Mouse (Mus musculus) brain, adult 2 months (tissue): ENCODE measurements at regions not wholly inside any gene's neighbourhood (a gene's known extent, or its start where the extent isn't known, plus 50 kb on each side); places are given as distances from the start of the nearest gene placed in this dataset.

Experiments used
- DNase-seq: peaks from one replicate; pipeline ENCODE4 v3.0.0; 2011; ENCODE audit warnings: low read depth, low spot score

DNA sequence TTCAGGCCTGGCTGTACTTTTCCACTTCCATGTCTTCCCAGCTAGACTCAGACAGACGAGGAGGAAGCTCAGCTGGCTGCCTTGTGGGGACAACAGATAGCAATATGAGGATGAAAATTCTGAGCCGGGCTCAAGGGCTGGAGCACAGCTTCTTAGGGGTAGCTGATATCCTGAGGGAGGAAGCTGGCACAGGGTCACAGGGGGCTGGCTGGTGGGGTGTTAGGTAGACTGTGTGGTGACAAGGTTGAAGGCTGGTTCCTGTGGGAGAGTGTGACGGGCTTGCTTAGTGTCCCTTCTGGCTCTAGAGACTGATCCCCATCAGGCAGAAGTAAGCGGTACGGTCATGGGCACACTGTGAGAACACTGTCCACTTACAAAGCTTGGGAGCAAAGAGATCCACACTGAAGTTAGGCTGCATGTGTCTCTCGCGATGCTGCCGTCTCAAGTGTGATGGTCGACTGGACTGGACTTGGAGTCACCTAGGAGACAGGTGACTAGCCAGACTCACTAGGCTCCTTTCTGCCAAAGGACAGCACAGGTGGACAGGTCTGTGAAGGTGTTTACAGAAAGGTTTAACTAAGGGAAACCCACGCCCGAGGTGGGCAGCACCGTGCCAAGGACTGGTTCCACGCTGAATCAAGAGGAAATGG lies 111.1 kb upstream of the S1pr3 start:
- DNase-seq: no peak

- DNase-seq: no peak
Measured at GRCm38 (mm10) chr13:51299047-51299760, 109.2 kb upstream of the S1pr3 start.

DNA sequence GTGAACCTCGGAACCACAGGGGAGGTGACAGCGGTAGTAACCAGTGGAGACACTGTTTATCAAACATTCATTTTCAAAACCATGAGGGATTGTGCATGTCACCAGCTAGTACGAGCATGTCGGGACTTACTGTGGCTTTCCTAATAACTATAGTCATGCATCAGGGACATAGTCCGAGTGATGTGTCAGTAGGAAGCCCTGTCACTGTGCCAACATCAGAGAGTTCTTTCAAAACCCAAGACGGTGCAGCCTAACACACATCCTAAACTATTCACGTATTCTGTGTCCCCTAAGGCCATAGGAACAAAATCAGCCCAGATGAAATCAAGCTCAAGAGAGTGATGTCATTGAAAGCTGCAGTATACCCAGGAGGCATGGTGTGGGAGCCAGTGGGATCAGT lies 107.0 kb upstream of the S1pr3 start:
- DNase-seq: no peak

- no peak for DNase-seq
Measured at GRCm38 (mm10) chr13:51303112-51303511, 105.3 kb upstream of the S1pr3 start.

- no peak for DNase-seq
Measured at GRCm38 (mm10) chr13:51304631-51305030, 103.8 kb upstream of the S1pr3 start.

- no peak for DNase-seq
Measured at GRCm38 (mm10) chr13:51309446-51309845, 99.0 kb upstream of the S1pr3 start.

GRCm38 (mm10) chr13:51310041-51310440 lies 98.4 kb upstream of the S1pr3 start:
- DNase-seq: no peak

DNA sequence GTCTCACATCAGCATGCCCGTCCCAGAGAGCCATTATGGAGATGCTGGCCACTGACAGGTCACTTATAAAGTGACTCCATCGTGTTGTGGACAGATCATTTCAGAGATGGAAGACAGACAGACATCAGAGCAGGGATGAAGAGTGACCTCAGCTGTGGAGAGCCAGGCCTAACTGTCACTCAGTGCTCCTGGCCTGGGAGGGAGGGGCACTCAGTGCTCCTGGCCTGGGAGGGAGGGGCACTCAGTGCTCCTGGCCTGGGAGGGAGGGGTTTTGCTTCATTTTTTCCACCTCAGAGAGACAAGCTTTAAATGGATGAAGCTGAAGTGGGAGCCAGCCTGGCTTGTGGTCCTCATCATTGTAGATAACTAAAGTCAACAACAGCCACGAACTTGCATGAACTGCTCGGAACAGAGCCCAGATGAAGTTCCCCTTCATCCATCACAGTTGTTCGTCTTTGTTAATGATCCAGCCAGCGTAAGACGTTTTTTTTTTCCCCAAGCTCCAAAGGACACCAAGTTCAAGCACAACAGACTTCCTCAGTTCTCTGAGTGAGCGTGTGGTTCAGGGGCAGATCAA lies 96.7 kb upstream of the S1pr3 start:
- no peak for DNase-seq

- DNase-seq: no peak
Measured at GRCm38 (mm10) chr13:51313129-51313850, 95.1 kb upstream of the S1pr3 start.

- DNase-seq: peak; percentile 32
Measured at GRCm38 (mm10) chr13:51314541-51314977, 93.9 kb upstream of the S1pr3 start.

DNA sequence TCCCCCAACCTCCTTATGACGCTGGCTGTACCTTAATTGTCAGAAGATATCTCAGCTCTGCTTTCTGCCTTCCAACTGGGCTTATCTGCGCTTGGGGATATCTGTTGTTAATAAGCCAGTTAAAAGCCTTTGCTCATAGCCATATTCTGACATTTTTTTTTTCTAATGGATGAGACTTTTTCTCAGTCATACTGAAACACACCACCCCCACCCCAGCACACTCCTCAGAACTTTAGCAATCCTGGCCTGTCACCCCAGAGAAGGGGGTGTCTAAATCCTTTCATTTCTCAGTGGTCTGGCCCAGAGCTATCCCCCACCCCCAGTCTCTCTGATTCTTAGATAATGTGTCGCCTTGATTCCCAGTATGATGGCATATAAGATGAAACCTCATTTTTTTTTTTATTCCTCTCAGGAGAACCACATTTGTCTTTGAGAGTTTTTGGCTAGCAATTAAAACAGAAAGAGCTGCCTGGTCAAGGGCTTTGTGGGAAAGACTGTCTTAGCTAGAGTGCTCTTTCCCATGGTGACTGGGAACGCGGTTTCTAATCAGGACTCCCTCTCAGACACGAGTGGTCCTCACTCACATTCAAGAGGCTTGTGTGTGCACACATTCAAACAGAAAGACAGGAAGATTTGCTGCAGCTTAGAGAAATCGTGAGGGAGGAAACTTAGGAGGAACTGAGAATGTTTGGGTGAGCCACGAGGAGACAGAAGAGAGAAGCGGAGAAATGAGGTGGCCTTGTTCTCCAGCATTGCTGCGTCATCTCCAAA lies 93.2 kb upstream of the S1pr3 start:
- no peak for DNase-seq

DNA sequence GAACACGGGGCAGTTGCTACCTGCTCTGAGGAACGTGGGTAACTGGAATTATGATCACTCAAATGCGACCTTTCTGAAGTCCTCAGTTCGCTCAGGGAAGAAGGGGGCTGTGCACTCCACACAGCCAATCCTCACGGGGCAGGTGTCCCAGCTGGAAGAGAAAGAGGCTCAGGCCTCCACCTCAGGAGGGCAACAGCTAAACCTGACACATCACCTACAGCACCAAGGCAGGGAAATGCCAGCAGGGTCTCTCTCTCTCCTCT lies 92.7 kb upstream of the S1pr3 start:
- DNase-seq: no peak

GRCm38 (mm10) chr13:51323058-51323715 lies 85.3 kb upstream of the S1pr3 start:
- no peak for DNase-seq

DNA sequence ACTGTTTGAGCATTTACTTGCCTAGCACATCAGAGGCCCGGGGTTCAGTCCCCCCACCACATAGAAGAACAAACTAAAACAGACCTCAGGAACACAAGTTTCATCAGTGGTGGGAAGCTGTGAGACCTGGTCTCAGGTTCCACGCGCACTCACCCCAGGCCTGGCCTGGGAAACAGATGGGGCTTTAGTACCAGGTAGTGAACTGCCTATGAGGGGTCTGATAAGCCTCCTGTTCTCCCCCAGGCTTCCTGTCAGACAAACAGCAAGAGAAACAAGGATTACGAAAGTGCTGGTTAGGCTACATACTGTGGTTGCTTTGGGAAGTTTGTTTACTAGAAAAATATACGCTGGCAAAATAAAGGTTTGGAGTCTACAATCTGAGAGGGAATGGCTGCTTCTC lies 83.7 kb upstream of the S1pr3 start:
- DNase-seq: no peak

DNA sequence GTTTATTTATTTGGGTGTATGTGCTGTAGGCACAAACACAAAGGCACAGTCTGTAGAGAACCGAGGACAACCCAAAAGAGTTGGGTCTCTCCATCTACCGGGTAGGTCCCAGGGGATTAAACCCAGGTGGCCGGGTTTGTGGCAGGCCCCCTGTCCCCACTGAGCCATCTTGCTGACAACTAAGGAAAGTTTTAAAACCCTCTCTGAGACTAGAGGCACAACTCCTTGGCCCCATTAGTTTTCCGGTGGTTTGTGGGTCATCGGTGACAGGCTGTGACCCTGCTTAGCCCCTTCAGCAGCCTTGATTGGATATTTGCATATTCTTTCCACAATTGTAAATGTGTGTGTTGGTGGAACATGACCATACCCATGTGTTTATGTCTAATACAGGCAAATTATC lies 83.1 kb upstream of the S1pr3 start:
- DNase-seq: no peak

GRCm38 (mm10) chr13:51326128-51326527 lies 82.3 kb upstream of the S1pr3 start:
- no peak for DNase-seq

GRCm38 (mm10) chr13:51328131-51328970 lies 80.1 kb upstream of the S1pr3 start:
- DNase-seq: peak; percentile 74

DNA sequence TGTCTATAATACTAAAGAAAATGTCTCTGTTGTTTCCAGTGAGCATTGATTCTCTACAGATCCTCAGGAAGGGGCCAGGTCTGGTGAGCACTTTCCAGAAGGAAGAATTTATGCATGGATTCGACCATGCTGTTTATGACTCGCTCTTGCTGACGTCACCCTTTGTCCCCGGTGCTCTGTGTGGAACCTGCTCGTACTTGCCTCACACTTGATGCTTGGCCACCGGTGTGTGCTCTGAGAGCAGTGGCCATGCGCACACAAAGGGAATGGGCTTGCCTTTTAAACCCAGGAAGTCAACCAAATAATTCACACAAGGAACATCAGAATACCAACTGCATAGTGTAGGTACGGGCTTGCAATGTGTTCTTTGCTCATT lies 79.5 kb upstream of the S1pr3 start:
- DNase-seq: no peak

GRCm38 (mm10) chr13:51329717-51330116 lies 78.7 kb upstream of the S1pr3 start:
- DNase-seq: no peak

DNA sequence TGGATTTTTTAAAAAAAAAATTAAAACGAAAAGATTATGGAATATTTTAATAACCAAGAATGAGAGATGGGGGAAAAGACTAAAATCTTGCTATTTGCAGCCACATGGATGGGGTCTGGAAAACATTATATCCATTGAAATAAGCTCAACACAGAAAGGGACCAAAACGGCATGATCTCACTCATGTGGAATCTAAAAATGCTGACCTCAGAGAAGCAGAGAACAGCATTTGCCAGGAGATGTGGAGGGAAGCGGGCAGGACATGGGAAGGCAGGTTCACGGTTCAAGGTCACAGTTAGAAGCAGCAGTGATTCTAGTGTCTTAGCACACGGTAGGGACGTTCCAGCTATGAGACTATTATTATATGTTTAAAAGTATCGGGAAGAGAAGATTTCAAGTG lies 76.2 kb upstream of the S1pr3 start:
- DNase-seq: no peak

DNA sequence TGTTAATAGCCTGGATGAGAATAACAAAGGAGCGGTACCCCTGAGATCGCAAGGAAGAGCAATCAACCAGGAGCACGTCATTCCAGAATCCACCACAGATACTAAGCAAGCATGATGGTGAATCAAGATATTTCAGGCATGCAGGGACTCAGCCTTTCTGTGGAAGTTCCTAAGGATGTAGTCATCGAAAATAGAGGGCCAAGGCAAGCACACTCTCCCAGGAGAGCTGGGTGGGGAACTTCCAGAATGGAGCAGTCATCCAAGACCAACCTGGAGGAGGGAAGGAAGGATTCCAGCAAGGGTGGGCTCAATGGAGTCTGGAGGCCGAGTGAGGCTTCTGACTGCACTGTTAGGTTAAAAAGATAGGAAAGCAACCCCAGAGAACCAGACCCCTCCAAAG lies 75.0 kb upstream of the S1pr3 start:
- no peak for DNase-seq
